8 mouse cellular contexts compared by ENCODE assay signal in the genomic region with DNA sequence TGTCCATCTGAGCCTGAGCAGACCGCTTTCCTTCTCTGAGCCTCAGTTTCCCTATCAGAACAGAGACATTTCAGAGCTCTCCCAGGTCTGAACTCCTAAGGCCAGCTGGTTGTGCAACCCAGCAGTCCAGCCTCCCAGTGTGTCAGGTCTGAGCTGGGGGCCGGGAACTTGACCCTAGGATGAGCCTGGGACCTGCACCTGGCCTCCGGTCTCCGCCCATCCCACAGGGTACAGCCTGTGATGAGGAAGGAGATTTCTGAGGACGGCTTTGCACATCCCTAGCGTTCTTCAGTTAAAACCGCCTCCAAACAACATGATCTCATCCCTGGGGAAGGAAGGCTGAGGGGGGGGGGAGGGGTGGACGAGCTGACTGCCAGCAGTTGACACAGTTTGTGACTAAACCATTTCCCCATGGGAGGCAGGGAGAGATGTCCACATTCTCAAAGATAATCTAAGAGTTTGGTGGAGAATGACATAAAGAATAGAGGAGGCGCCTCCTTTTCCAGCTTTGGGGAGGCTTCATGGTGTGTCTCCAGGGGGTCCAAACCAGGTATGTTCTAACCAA. TPM values are rescaled to one million over a fixed set of nuclear protein-coding genes. Genes with fewer than 3 reads are reported as not detected.
A peak's percentile ranks its signal among the peaks of the same experiment; 100 is the strongest.
DNase-seq lines count a peak whose midpoint lies in the region; ATAC-seq and TF ChIP-seq lines count a peak whose summit lies in the region.

No protein-coding gene starts in this region.

- WGBS in forebrain, embryonic 10.5 days = 64% methylated on average over 9 of the region's 9 CpGs
- 61% methylated on average over 9 of the region's 9 CpGs for WGBS in forebrain, embryonic 11.5 days
- WGBS in midbrain, embryonic 11.5 days = 49% methylated on average over 9 of the region's 9 CpGs
- WGBS in midbrain, embryonic 16.5 days = 46% methylated on average over 9 of the region's 9 CpGs
- 51% methylated on average over 9 of the region's 9 CpGs for WGBS in hindbrain, embryonic 11.5 days
- 37% methylated on average over 9 of the region's 9 CpGs for WGBS in small intestine, adult 2 months

- peaks cover 43% of the 10 kb centered on the region for H3K4me1 ChIP-seq in forebrain, embryonic 10.5 days
- H3K4me1 ChIP-seq in forebrain, embryonic 11.5 days (replicated peaks; ENCODE audit: control insufficient read depth, insufficient read depth, low read length) = no peaks in the 10 kb centered on the region; the same call in 1 of the 2 replicates
- peaks cover 12% of the 10 kb centered on the region for H3K4me1 ChIP-seq in midbrain, embryonic 11.5 days (ENCODE audit: control insufficient read depth, insufficient read depth, low read length)
- H3K4me1 ChIP-seq in midbrain, embryonic 16.5 days (ENCODE audit: control insufficient read depth, insufficient read depth, low read length) = peaks cover 12% of the 10 kb centered on the region; the same call in 1 of the 2 replicates
- H3K4me1 ChIP-seq in hindbrain, embryonic 11.5 days (replicated peaks; ENCODE audit: control insufficient read depth, insufficient read depth, low read length) = peaks cover 10% of the 10 kb centered on the region
- peaks cover 15% of the 10 kb centered on the region for H3K4me1 ChIP-seq in small intestine, adult 2 months (ENCODE audit: control insufficient read depth, insufficient read depth, insufficient read length, low read length)

- no peak for ATAC-seq in forebrain, embryonic 11.5 days (replicated peaks; ENCODE audit: low FRiP score)
- ATAC-seq in midbrain, embryonic 11.5 days (ENCODE audit: low FRiP score) = no peak; the same call in 1 of the 2 replicates
- no peak for ATAC-seq in midbrain, embryonic 16.5 days
- peak; percentile 14; the same call in 1 of the 2 replicates for ATAC-seq in hindbrain, embryonic 11.5 days (ENCODE audit: low FRiP score)

- no peaks in the 10 kb centered on the region for H3K36me3 ChIP-seq in forebrain, embryonic 10.5 days (replicated peaks)
- H3K36me3 ChIP-seq in forebrain, embryonic 11.5 days (ENCODE audit: control insufficient read depth, insufficient read depth, low read length) = no peaks in the 10 kb centered on the region
- no peaks in the 10 kb centered on the region for H3K36me3 ChIP-seq in midbrain, embryonic 11.5 days (ENCODE audit: control insufficient read depth, insufficient read depth, low read length)
- no peaks in the 10 kb centered on the region for H3K36me3 ChIP-seq in midbrain, embryonic 16.5 days (ENCODE audit: control insufficient read depth, insufficient read depth, low read length)
- no peaks in the 10 kb centered on the region for H3K36me3 ChIP-seq in hindbrain, embryonic 11.5 days (ENCODE audit: control insufficient read depth, insufficient read depth, low read length)
- no peaks in the 10 kb centered on the region for H3K36me3 ChIP-seq in small intestine, adult 2 months (ENCODE audit: control insufficient read depth, insufficient read depth, low read length)

- no peak overlapping the region for H3K4me2 ChIP-seq in forebrain, embryonic 11.5 days (ENCODE audit: low read depth, low read length, severe bottlenecking)
- no peak overlapping the region for H3K4me2 ChIP-seq in midbrain, embryonic 11.5 days
- no peak overlapping the region for H3K4me2 ChIP-seq in midbrain, embryonic 16.5 days (ENCODE audit: low read length)
- no peak overlapping the region; the same call in 1 of the 2 replicates for H3K4me2 ChIP-seq in hindbrain, embryonic 11.5 days (replicated peaks; ENCODE audit: low read depth, low read length)

- H3K9ac ChIP-seq in forebrain, embryonic 11.5 days (ENCODE audit: low read length) = no peak overlapping the region
- H3K9ac ChIP-seq in midbrain, embryonic 11.5 days (ENCODE audit: low read length) = no peak overlapping the region
- no peak overlapping the region for H3K9ac ChIP-seq in midbrain, embryonic 16.5 days (ENCODE audit: low read depth, low read length)
- H3K9ac ChIP-seq in hindbrain, embryonic 11.5 days (ENCODE audit: low read depth, low read length) = no peak overlapping the region

- H3K4me3 ChIP-seq in forebrain, embryonic 10.5 days = no peak overlapping the region
- no peak overlapping the region for H3K4me3 ChIP-seq in forebrain, embryonic 11.5 days (ENCODE audit: low read depth, low read length)
- no peak overlapping the region for H3K4me3 ChIP-seq in midbrain, embryonic 11.5 days (ENCODE audit: low read depth, low read length)
- H3K4me3 ChIP-seq in midbrain, embryonic 16.5 days (ENCODE audit: low read depth, low read length) = no peak overlapping the region
- no peak overlapping the region for H3K4me3 ChIP-seq in hindbrain, embryonic 11.5 days (ENCODE audit: low read depth, low read length)
- no peak overlapping the region for H3K4me3 ChIP-seq in small intestine, adult 2 months (ENCODE audit: low read depth, low read length)

- DNase-seq in forebrain, embryonic 10.5 days (ENCODE audit: extremely low spot score, low spot score) = no peak
- no peak for DNase-seq in forebrain, embryonic 11.5 days (ENCODE audit: low spot score)
- peak; percentile 75 for DNase-seq in midbrain, embryonic 11.5 days (ENCODE audit: low spot score, missing footprints)
- DNase-seq in hindbrain, embryonic 11.5 days (ENCODE audit: low spot score) = no peak
- DNase-seq in embryo, embryonic 10 days (ENCODE audit: low spot score) = no peak
- DNase-seq in B cell, adult 2 months = no peak

- no peaks in the 10 kb centered on the region for H3K27me3 ChIP-seq in forebrain, embryonic 10.5 days (ENCODE audit: poor library complexity, severe bottlenecking)
- H3K27me3 ChIP-seq in forebrain, embryonic 11.5 days (ENCODE audit: control insufficient read depth, insufficient read depth, low read length) = no peaks in the 10 kb centered on the region
- no peaks in the 10 kb centered on the region for H3K27me3 ChIP-seq in midbrain, embryonic 11.5 days (ENCODE audit: control insufficient read depth, insufficient read depth, low read length)
- H3K27me3 ChIP-seq in midbrain, embryonic 16.5 days (ENCODE audit: control insufficient read depth, insufficient read depth, low read depth, low read length) = no peaks in the 10 kb centered on the region
- H3K27me3 ChIP-seq in hindbrain, embryonic 11.5 days (ENCODE audit: control insufficient read depth, insufficient read depth, low read length) = no peaks in the 10 kb centered on the region
- H3K27me3 ChIP-seq in small intestine, adult 2 months (ENCODE audit: control insufficient read depth, insufficient read depth, low read length) = no peaks in the 10 kb centered on the region

- H3K9me3 ChIP-seq in forebrain, embryonic 10.5 days = no peaks in the 10 kb centered on the region
- H3K9me3 ChIP-seq in forebrain, embryonic 11.5 days (ENCODE audit: control insufficient read depth, low read length) = no peaks in the 10 kb centered on the region
- no peaks in the 10 kb centered on the region for H3K9me3 ChIP-seq in midbrain, embryonic 11.5 days (ENCODE audit: control insufficient read depth, low read length)
- H3K9me3 ChIP-seq in midbrain, embryonic 16.5 days (replicated peaks; ENCODE audit: control insufficient read depth, low read length, poor library complexity, severe bottlenecking) = no peaks in the 10 kb centered on the region
- H3K9me3 ChIP-seq in hindbrain, embryonic 11.5 days (ENCODE audit: control insufficient read depth, low read length) = no peaks in the 10 kb centered on the region

- no peak for TF ChIP-seq CTCF in small intestine, adult 2 months (IDR thresholded peaks at IDR 0.05; ENCODE audit: extremely low read depth, insufficient read length, insufficient replicate concordance, low read depth, low read length)

- peak overlapping the region; percentile 70 for H3K27ac ChIP-seq in forebrain, embryonic 10.5 days
- no peak overlapping the region for H3K27ac ChIP-seq in forebrain, embryonic 11.5 days (ENCODE audit: low read depth, low read length)
- no peak overlapping the region for H3K27ac ChIP-seq in midbrain, embryonic 11.5 days (ENCODE audit: low read depth, low read length)
- no peak overlapping the region for H3K27ac ChIP-seq in midbrain, embryonic 16.5 days (ENCODE audit: low read length)
- H3K27ac ChIP-seq in hindbrain, embryonic 11.5 days (ENCODE audit: low read depth, low read length) = peak overlapping the region; percentile 36; the same call in 1 of the 2 replicates
- 0 out of 2 replicates have a peak overlapping the region, but pooled peaks have one; percentile 15 for H3K27ac ChIP-seq in small intestine, adult 2 months (ENCODE audit: insufficient read depth, low read depth, low read length)

- TF ChIP-seq POLR2A in small intestine, adult 2 months (IDR thresholded peaks at IDR 0.05; ENCODE audit: low read depth, low read length) = no peak

RNA-seq across cellular contexts. Expression of a gene that starts 16.2 kb away (rescaled TPM):
- polyA plus RNA-seq in forebrain, embryonic 10.5 days (2016; fragmentation: Nextera tagmentation; extraction: Ambion mirVana) = 5.2 and 5.3 TPM in 2 replicates
- 6.0 and 7.4 TPM in 2 replicates for polyA plus RNA-seq in forebrain, embryonic 11.5 days (2014; fragmentation: Nextera tagmentation; extraction: Ambion mirVana)
- polyA plus RNA-seq in midbrain, embryonic 11.5 days (2014; fragmentation: Nextera tagmentation; extraction: Ambion mirVana) = 5.4 and 5.5 TPM in 2 replicates
- 6.2 and 8.0 TPM in 2 replicates for polyA plus RNA-seq in midbrain, embryonic 16.5 days (2015; fragmentation: Nextera tagmentation; extraction: Ambion mirVana)
- 4.9 and 6.5 TPM in 2 replicates for polyA plus RNA-seq in hindbrain, embryonic 11.5 days (2014; fragmentation: Nextera tagmentation; extraction: Ambion mirVana)
- 21.0 and 56.0 TPM in 2 replicates for polyA plus RNA-seq in small intestine, adult 2 months (2012; rRNA removed)

Comparison
In these comparisons a context has a peak if more than half of its experiments do, and no peak if none do; other contexts are left out.
1. H3K27ac ChIP-seq: peak in forebrain, embryonic 10.5 days (single experiment), hindbrain, embryonic 11.5 days (single experiment) and small intestine, adult 2 months (single experiment); none in forebrain, embryonic 11.5 days (single experiment), midbrain, embryonic 11.5 days (single experiment) and midbrain, embryonic 16.5 days (single experiment).